Comparison of ENCODE assay signal across 7 mouse cellular contexts in genomic region chr10:127619119-127619721, GRCm38 (mm10). TPM values are rescaled to one million over a fixed set of nuclear protein-coding genes. Genes with fewer than 3 reads are reported as not detected.
DNase-seq lines count a peak whose midpoint lies in the region; ATAC-seq and TF ChIP-seq lines count a peak whose summit lies in the region.

No protein-coding gene starts in this region.

- WGBS in heart, embryonic 13.5 days = 31% methylated on average over 8 of the region's 8 CpGs
- WGBS in liver, embryonic 14.5 days (ENCODE audit: insufficient replicate concordance) = 26% methylated on average over 8 of the region's 8 CpGs
- 17% methylated on average over 8 of the region's 8 CpGs for WGBS in stomach, postnatal 0 days

- H3K4me2 ChIP-seq in heart, embryonic 13.5 days = peak overlapping the region; percentile 96
- peak overlapping the region; percentile 54 for H3K4me2 ChIP-seq in liver, embryonic 14.5 days (ENCODE audit: low read depth)
- peak overlapping the region; percentile 97 for H3K4me2 ChIP-seq in stomach, postnatal 0 days (replicated peaks; ENCODE audit: low read depth)

- H3K27ac ChIP-seq in heart, embryonic 13.5 days (replicated peaks) = peak overlapping the region; percentile 98
- no peak overlapping the region for H3K27ac ChIP-seq in liver, embryonic 14.5 days
- H3K27ac ChIP-seq in stomach, postnatal 0 days (replicated peaks) = peak overlapping the region; percentile 91

- H3K36me3 ChIP-seq in megakaryocyte, embryonic 14.5 days (replicated peaks; ENCODE audit: low read length) = no peaks in the 10 kb centered on the region
- no peaks in the 10 kb centered on the region for H3K36me3 ChIP-seq in heart, embryonic 13.5 days
- no peaks in the 10 kb centered on the region for H3K36me3 ChIP-seq in liver, embryonic 14.5 days (replicated peaks; ENCODE audit: control insufficient read depth, insufficient read depth, low read depth)
- H3K36me3 ChIP-seq in stomach, postnatal 0 days (ENCODE audit: control insufficient read depth, insufficient read depth, low read length) = no peaks in the 10 kb centered on the region

- 0 out of 2 replicates have a peak, but pooled peaks cover 3% of the 10 kb centered on the region for H3K9me3 ChIP-seq in megakaryocyte, embryonic 14.5 days
- H3K9me3 ChIP-seq in heart, embryonic 13.5 days = no peaks in the 10 kb centered on the region
- no peaks in the 10 kb centered on the region for H3K9me3 ChIP-seq in liver, embryonic 14.5 days (ENCODE audit: control insufficient read depth, low read length)
- H3K9me3 ChIP-seq in stomach, postnatal 0 days (ENCODE audit: control insufficient read depth, low read length) = no peaks in the 10 kb centered on the region

- TF ChIP-seq EP300 in liver, embryonic 14.5 days (IDR thresholded peaks at IDR 0.05; ENCODE audit: low read depth) = no peak
- no peak for TF ChIP-seq EP300 in stomach, postnatal 0 days (optimal IDR thresholded peaks at IDR 0.05)

- peak overlapping the region; percentile 83 for H3K9ac ChIP-seq in heart, embryonic 13.5 days
- peak overlapping the region; percentile 9; the same call in 1 of the 2 replicates for H3K9ac ChIP-seq in liver, embryonic 14.5 days (replicated peaks)
- H3K9ac ChIP-seq in stomach, postnatal 0 days (ENCODE audit: low read length) = peak overlapping the region; percentile 82

- H3K4me3 ChIP-seq in megakaryocyte, embryonic 14.5 days (replicated peaks) = peak overlapping the region; percentile 66
- H3K4me3 ChIP-seq in heart, embryonic 13.5 days = peak overlapping the region; percentile 75
- H3K4me3 ChIP-seq in liver, embryonic 14.5 days (ENCODE audit: insufficient read depth in 1 of 2, low read depth in 2 of 2, low read length in 2 of 2) = peak overlapping the region; percentile 49 to 55; a peak in 3 of 4 replicates
- peak overlapping the region; percentile 71 for H3K4me3 ChIP-seq in stomach, postnatal 0 days (ENCODE audit: low read depth, low read length)

- H3K27me3 ChIP-seq in megakaryocyte, embryonic 14.5 days (replicated peaks) = peaks cover 83% of the 10 kb centered on the region
- 0 out of 2 replicates have a peak, but pooled peaks cover 5% of the 10 kb centered on the region for H3K27me3 ChIP-seq in heart, embryonic 13.5 days (replicated peaks)
- H3K27me3 ChIP-seq in liver, embryonic 14.5 days (ENCODE audit: control insufficient read depth, insufficient read depth, low read length) = peaks cover 34% of the 10 kb centered on the region
- no peaks in the 10 kb centered on the region for H3K27me3 ChIP-seq in stomach, postnatal 0 days (ENCODE audit: control insufficient read depth, insufficient read depth, low read length)

- TF ChIP-seq CTCF in liver, embryonic 14.5 days (IDR thresholded peaks at IDR 0.05; ENCODE audit: low read depth) = no peak
- no peak for TF ChIP-seq CTCF in stomach, postnatal 0 days (IDR thresholded peaks at IDR 0.05; ENCODE audit: low read depth)

- peaks cover 42% of the 10 kb centered on the region for H3K4me1 ChIP-seq in megakaryocyte, embryonic 14.5 days
- peaks cover 68% of the 10 kb centered on the region for H3K4me1 ChIP-seq in heart, embryonic 13.5 days
- H3K4me1 ChIP-seq in liver, embryonic 14.5 days (replicated peaks; ENCODE audit: control insufficient read depth in 2 of 2, insufficient read depth in 2 of 2, low read length in 1 of 2) = peaks cover 0 to 15% of the 10 kb centered on the region in 2 experiments; a peak in 2 of 4 replicates
- peaks cover 29% of the 10 kb centered on the region for H3K4me1 ChIP-seq in stomach, postnatal 0 days (replicated peaks; ENCODE audit: control insufficient read depth, insufficient read depth)

- no peak for ATAC-seq in megakaryocyte, adult 5-6 weeks (ENCODE audit: poor library complexity, severe bottlenecking)
- no peak for ATAC-seq in heart, embryonic 13.5 days (ENCODE audit: extremely low read depth, insufficient number of reproducible peaks, low FRiP score, low TSS enrichment)
- ATAC-seq in liver, embryonic 14.5 days (ENCODE audit: insufficient read depth) = no peak
- ATAC-seq in stomach, postnatal 0 days (ENCODE audit: low FRiP score, low TSS enrichment) = no peak
- ATAC-seq in inflammation-experienced regulatory T-cells, adult 6 months = no peak

- DNase-seq in liver, embryonic 14.5 days (ENCODE audit: low read depth in 3 of 3, low spot score in 3 of 3) = no peak
- DNase-seq in stomach, postnatal 0 days (ENCODE audit: low spot score) = peak; percentile 17
- no peak for DNase-seq in adrenal gland, postnatal 25 days

RNA-seq across cellular contexts. Expression of gene Lrp1, which starts 1.7 kb away (rescaled TPM):
- 10.2 and 208 TPM in 2 replicates for polyA plus RNA-seq in megakaryocyte, embryonic 14.5 days (2012; ENCODE audit: insufficient read depth, low replicate concordance)
- 85.5 and 104 TPM in 2 replicates for total RNA-seq in megakaryocyte, adult 5-6 weeks (2015)
- total RNA-seq in megakaryocyte, adult 5-6 weeks (2017) = 62.4 and 72.2 TPM in 2 replicates
- 30.7 and 37.9 TPM in 2 replicates for polyA plus RNA-seq in heart, embryonic 13.5 days (2015; fragmentation: Nextera tagmentation; extraction: Ambion mirVana)
- 14.1 and 18.2 TPM in 2 replicates for polyA plus RNA-seq in liver, embryonic 14.5 days (2012; rRNA removed)
- 13.2 and 16.1 TPM in 2 replicates for polyA plus RNA-seq in liver, embryonic 14.5 days (2014; fragmentation: Nextera tagmentation; extraction: Ambion mirVana)
- polyA plus RNA-seq in stomach, postnatal 0 days (2015; fragmentation: Nextera tagmentation; extraction: Ambion mirVana) = 32.7 and 37.4 TPM in 2 replicates
- 196 and 254 TPM in 2 replicates for total RNA-seq in adrenal gland, postnatal 25 days (2021)
- polyA plus RNA-seq in inflammation-experienced regulatory T-cells, adult 6 months (2017; shearing (Covaris generic)) = 1 to 10 TPM in 1 of 3 experiments, under 1 TPM in 1, not detected in 1; 0.04 to 1.4 TPM

RNA-seq across cellular contexts. Expression of gene Stat6, which starts 23.6 kb away (rescaled TPM):
- polyA plus RNA-seq in megakaryocyte, embryonic 14.5 days (2012; ENCODE audit: insufficient read depth, low replicate concordance) = 33.8 and 70.6 TPM in 2 replicates
- total RNA-seq in megakaryocyte, adult 5-6 weeks (2015) = 82.5 and 89.6 TPM in 2 replicates
- 120 and 128 TPM in 2 replicates for total RNA-seq in megakaryocyte, adult 5-6 weeks (2017)
- polyA plus RNA-seq in heart, embryonic 13.5 days (2015; fragmentation: Nextera tagmentation; extraction: Ambion mirVana) = 24.5 and 24.6 TPM in 2 replicates
- 10.9 TPM in 2 replicates for polyA plus RNA-seq in liver, embryonic 14.5 days (2012; rRNA removed)
- 10.2 and 12.4 TPM in 2 replicates for polyA plus RNA-seq in liver, embryonic 14.5 days (2014; fragmentation: Nextera tagmentation; extraction: Ambion mirVana)
- 31.4 and 34.6 TPM in 2 replicates for polyA plus RNA-seq in stomach, postnatal 0 days (2015; fragmentation: Nextera tagmentation; extraction: Ambion mirVana)
- 117 and 121 TPM in 2 replicates for total RNA-seq in adrenal gland, postnatal 25 days (2021)
- 100 to 1,000 TPM; 148 to 195 (median 176) TPM for polyA plus RNA-seq in inflammation-experienced regulatory T-cells, adult 6 months (2017; shearing (Covaris generic))

RNA-seq across cellular contexts. Expression of gene Nemp1, which starts 47.5 kb away (rescaled TPM):
- 1.5 TPM in 1 of 2 replicates, not detected in the other for polyA plus RNA-seq in megakaryocyte, embryonic 14.5 days (2012; ENCODE audit: insufficient read depth, low replicate concordance)
- 15.2 and 18.4 TPM in 2 replicates for total RNA-seq in megakaryocyte, adult 5-6 weeks (2015)
- total RNA-seq in megakaryocyte, adult 5-6 weeks (2017) = 17.0 and 17.5 TPM in 2 replicates
- polyA plus RNA-seq in heart, embryonic 13.5 days (2015; fragmentation: Nextera tagmentation; extraction: Ambion mirVana) = 7.1 and 7.4 TPM in 2 replicates
- polyA plus RNA-seq in liver, embryonic 14.5 days (2012; rRNA removed) = 5.0 and 5.5 TPM in 2 replicates
- polyA plus RNA-seq in liver, embryonic 14.5 days (2014; fragmentation: Nextera tagmentation; extraction: Ambion mirVana) = 5.6 and 5.7 TPM in 2 replicates
- polyA plus RNA-seq in stomach, postnatal 0 days (2015; fragmentation: Nextera tagmentation; extraction: Ambion mirVana) = 4.1 and 4.5 TPM in 2 replicates
- total RNA-seq in adrenal gland, postnatal 25 days (2021) = 9.6 and 13.7 TPM in 2 replicates
- 1 to 10 TPM; 3.7 to 5.9 (median 5.7) TPM for polyA plus RNA-seq in inflammation-experienced regulatory T-cells, adult 6 months (2017; shearing (Covaris generic))

RNA-seq across cellular contexts. Expression of gene Nab2, which starts 49.1 kb away (rescaled TPM):
- 19.1 and 21.3 TPM in 2 replicates for polyA plus RNA-seq in megakaryocyte, embryonic 14.5 days (2012; ENCODE audit: insufficient read depth, low replicate concordance)
- 2.0 and 2.6 TPM in 2 replicates for total RNA-seq in megakaryocyte, adult 5-6 weeks (2015)
- 2.3 and 2.4 TPM in 2 replicates for total RNA-seq in megakaryocyte, adult 5-6 weeks (2017)
- polyA plus RNA-seq in heart, embryonic 13.5 days (2015; fragmentation: Nextera tagmentation; extraction: Ambion mirVana) = 9.7 and 10.4 TPM in 2 replicates
- 4.0 and 4.1 TPM in 2 replicates for polyA plus RNA-seq in liver, embryonic 14.5 days (2012; rRNA removed)
- polyA plus RNA-seq in liver, embryonic 14.5 days (2014; fragmentation: Nextera tagmentation; extraction: Ambion mirVana) = 0.88 and 1.1 TPM in 2 replicates
- 6.8 and 8.9 TPM in 2 replicates for polyA plus RNA-seq in stomach, postnatal 0 days (2015; fragmentation: Nextera tagmentation; extraction: Ambion mirVana)
- 19.0 and 21.7 TPM in 2 replicates for total RNA-seq in adrenal gland, postnatal 25 days (2021)
- polyA plus RNA-seq in inflammation-experienced regulatory T-cells, adult 6 months (2017; shearing (Covaris generic)) = 1 to 10 TPM; 7.5 to 9.5 (median 7.8) TPM

Comparison
In these comparisons a context has a peak if more than half of its experiments do, and no peak if none do; other contexts are left out.
1. H3K9ac ChIP-seq: peak in every context shown above with its lines; median percentile 83 in heart, embryonic 13.5 days; 82 in stomach, postnatal 0 days; 9 in liver, embryonic 14.5 days.